ENCODE assay signal across 10 mouse cellular contexts in genomic region chr12:27928366-27928963, GRCm38 (mm10).
DNase-seq lines count a peak whose midpoint lies in the region; ATAC-seq and TF ChIP-seq lines count a peak whose summit lies in the region.
"Had no signal": no experiment of that assay in that cellular context is flagged by ENCODE, and none has a peak within 500 bp of the region (broad histone marks: within the 10 kb centered on the region; RNA-seq: fewer than 3 reads in every experiment).

No protein-coding gene starts in this region.

- no peaks in the 10 kb centered on the region for H3K36me3 ChIP-seq in hindbrain, embryonic 16.5 days (ENCODE audit: control insufficient read depth, insufficient read depth, low read length)
- H3K36me3 ChIP-seq: embryonic facial prominence, embryonic 13.5 days had no signal

- TF ChIP-seq POLR2A in cerebellum, adult 2 months (IDR thresholded peaks at IDR 0.05; ENCODE audit: borderline replicate concordance, insufficient read depth, low read length), result no peak

- H3K4me2 ChIP-seq in hindbrain, embryonic 16.5 days (ENCODE audit: low read length), result no peak overlapping the region
- H3K4me2 ChIP-seq: embryonic facial prominence, embryonic 13.5 days had no signal

- H3K9ac ChIP-seq in hindbrain, embryonic 16.5 days (ENCODE audit: low read depth, low read length), result no peak overlapping the region
- H3K9ac ChIP-seq: embryonic facial prominence, embryonic 13.5 days had no signal

- intact Hi-C loops in heart, postnatal 10 days (cut with DNase I), result no loop called here

- H3K9me3 ChIP-seq in hindbrain, embryonic 16.5 days (ENCODE audit: control insufficient read depth, low read length), result no peaks in the 10 kb centered on the region
- H3K9me3 ChIP-seq: embryonic facial prominence, embryonic 13.5 days had no signal

- DNase-seq in heart, postnatal 10 days, result peak; percentile 21 to 26
- no peak for DNase-seq in heart, adult 8-10 months (ENCODE audit: low spot score)
- DNase-seq in right cerebral cortex, postnatal 10 days (ENCODE audit: low spot score in 2 of 2), result peak; percentile 23 to 48
- no peak for DNase-seq in right cerebral cortex, postnatal 25 days
- no peak for DNase-seq in lung, postnatal 14 days
- no peak for DNase-seq in cerebellum, adult 2 months
- DNase-seq: heart, adult 2 months had no signal

- 35% methylated on average over 11 of the region's 11 CpGs for WGBS in hindbrain, embryonic 16.5 days
- WGBS in cerebellum, adult 2 months, result 11% methylated on average over 11 of the region's 11 CpGs

- H3K4me1 ChIP-seq in hindbrain, embryonic 16.5 days (ENCODE audit: control insufficient read depth, insufficient read depth, low read depth, low read length), result peaks cover 10% of the 10 kb centered on the region
- no peaks in the 10 kb centered on the region for H3K4me1 ChIP-seq in cerebellum, adult 2 months (ENCODE audit: control insufficient read depth, insufficient read depth, low read length)

- H3K27me3 ChIP-seq in hindbrain, embryonic 16.5 days (replicated peaks; ENCODE audit: control insufficient read depth, insufficient read depth, low read length), result no peaks in the 10 kb centered on the region
- no peaks in the 10 kb centered on the region for H3K27me3 ChIP-seq in cerebellum, adult 2 months (ENCODE audit: control insufficient read depth, insufficient read depth, low read length)
- H3K27me3 ChIP-seq: embryonic facial prominence, embryonic 13.5 days had no signal

- H3K4me3 ChIP-seq in hindbrain, embryonic 16.5 days (ENCODE audit: low read length), result no peak overlapping the region
- no peak overlapping the region for H3K4me3 ChIP-seq in cerebellum, adult 2 months (replicated peaks; ENCODE audit: insufficient read depth, low read depth, low read length)
- H3K4me3 ChIP-seq: embryonic facial prominence, embryonic 13.5 days; heart, adult 2 months had no signal

- ATAC-seq in hindbrain, embryonic 16.5 days, result peak; percentile 67
- ATAC-seq in erythroblast, adult 5-6 weeks (replicated peaks; ENCODE audit: low FRiP score, poor library complexity, severe bottlenecking), result no peak

- no peak for TF ChIP-seq CTCF in cerebellum, adult 2 months (IDR thresholded peaks at IDR 0.05; ENCODE audit: borderline replicate concordance, insufficient read depth, low read depth, low read length)

- 0 out of 2 replicates have a peak overlapping the region, but pooled peaks have one; percentile 4 for H3K27ac ChIP-seq in hindbrain, embryonic 16.5 days (ENCODE audit: low read depth, low read length)
- no peak overlapping the region for H3K27ac ChIP-seq in cerebellum, adult 2 months (ENCODE audit: insufficient read depth, low read length)
- H3K27ac ChIP-seq: embryonic facial prominence, embryonic 13.5 days; heart, adult 2 months had no signal

Comparison
In these comparisons a context has a peak if more than half of its experiments do, and no peak if none do; other contexts are left out.
1. DNase-seq: peak in heart, postnatal 10 days (2 of 2) and right cerebral cortex, postnatal 10 days (2 of 2); none in heart, adult 8-10 months (single experiment), right cerebral cortex, postnatal 25 days (single experiment), lung, postnatal 14 days (single experiment) and cerebellum, adult 2 months (0 of 2).